Mouse (Mus musculus) thymus, adult 2 months (tissue): ENCODE data around the gene Atp2a2. TPM values are rescaled to one million over a fixed set of nuclear protein-coding genes. Genes with fewer than 3 reads are reported as not detected.
"Not testable (repeated sequence)": the region's sequence is repeated elsewhere in the genome, so short reads cannot be mapped to it uniquely, and the experiment has no call there.

Experiments used
- DNase-seq: peaks from one replicate; pipeline ENCODE4 v3.0.0; 2021
- H3K27ac ChIP-seq: fragments of 200-500 bp; 2 replicates; pipeline ENCODE4 v1.5.1; 2012; ENCODE audit warnings: low read length, control low read depth; ENCODE audit not compliant: control insufficient read depth, insufficient read depth
- H3K27me3 ChIP-seq: fragments of 200-500 bp; 2 replicates; pipeline ENCODE4 v1.6.1; 2012; ENCODE audit warnings: mild to moderate bottlenecking, low read length, moderate library complexity, mixed read lengths; ENCODE audit not compliant: control insufficient read depth, insufficient read depth
- H3K36me3 ChIP-seq: fragments of 200-500 bp; 2 replicates; pipeline ENCODE4 v1.6.1; 2012; ENCODE audit warnings: mild to moderate bottlenecking, low read length, moderate library complexity; ENCODE audit not compliant: control insufficient read depth, insufficient read depth
- H3K4me1 ChIP-seq: fragments of 200-500 bp; replicated peaks from 2 replicates; pipeline ENCODE4 v1.6.1; 2012; ENCODE audit warnings: low read length; ENCODE audit not compliant: control insufficient read depth, insufficient read depth
- H3K4me3 ChIP-seq: fragments of 200-500 bp; 2 replicates; pipeline ENCODE4 v1.5.1; 2012; ENCODE audit warnings: mild to moderate bottlenecking, low read length, control low read depth, moderate library complexity; ENCODE audit not compliant: control insufficient read depth, insufficient read depth
- CTCF ChIP-seq: fragments of 200-500 bp; IDR thresholded peaks from 2 replicates; pipeline ENCODE4 v1.5.1; 2012; ENCODE audit warnings: mild to moderate bottlenecking, control low read depth, low read length, moderate library complexity, borderline replicate concordance; ENCODE audit not compliant: control insufficient read depth, poor library complexity, insufficient read depth; ENCODE audit errors: extremely low read depth
- POLR2A ChIP-seq: fragments of 200-500 bp; IDR thresholded peaks from 2 replicates; pipeline ENCODE4 v1.6.1; 2012; ENCODE audit warnings: mild to moderate bottlenecking, low read length, control low read depth, moderate library complexity; ENCODE audit not compliant: control insufficient read depth, poor library complexity, insufficient read depth; ENCODE audit errors: extremely low read depth
- WGBS: fragments of 180-500 bp; shearing (Covaris S2); methylation state at CpG from one replicate; pipeline ENCODE4 v1.1.7; 2018; 5-methylcytosine and 5-hydroxymethylcytosine counted together
- polyA plus RNA-seq: library from polyadenylated mRNA; depleted of rRNA; stranded (reverse); fragments of >200 nt; gene quantifications from 2 replicates; pipeline ENCODE4 v1.2.3, GENCODE M21; 2012

Gene Atp2a2
- polyA plus RNA-seq, 1 experiment = 175 TPM

DNA sequence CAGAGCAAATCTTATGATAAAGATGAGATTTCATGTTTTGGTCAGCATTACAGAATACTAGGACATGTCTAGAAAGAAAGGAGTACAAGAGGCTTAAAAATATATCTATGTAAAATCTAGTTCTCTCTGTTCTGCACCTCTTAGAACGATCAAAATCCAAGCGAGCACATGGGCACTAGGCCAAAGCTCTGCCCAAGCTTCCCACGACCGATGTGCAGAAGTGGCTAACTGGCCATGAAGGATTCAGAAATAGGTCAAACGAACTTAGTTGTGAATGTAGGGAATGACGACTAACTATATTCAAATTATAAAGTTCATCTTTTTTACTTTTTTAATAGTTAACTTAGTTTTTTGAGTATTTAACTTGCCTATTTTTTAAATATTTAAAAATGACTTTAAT, 14.2 kb downstream of the Atp2a2 start:
- H3K4me1 ChIP-seq = no peaks in the 10 kb centered on the region
- 95% methylated on average over 6 of the region's 6 CpGs for WGBS
- H3K36me3 ChIP-seq = peaks cover 77% of the 10 kb centered on the region
- TF ChIP-seq POLR2A (no peak), CTCF (no peak)
- DNase-seq = no peak
- H3K27me3 ChIP-seq = no peaks in the 10 kb centered on the region
- no peak overlapping the region for H3K27ac ChIP-seq
- H3K4me3 ChIP-seq = no peak overlapping the region

DNA sequence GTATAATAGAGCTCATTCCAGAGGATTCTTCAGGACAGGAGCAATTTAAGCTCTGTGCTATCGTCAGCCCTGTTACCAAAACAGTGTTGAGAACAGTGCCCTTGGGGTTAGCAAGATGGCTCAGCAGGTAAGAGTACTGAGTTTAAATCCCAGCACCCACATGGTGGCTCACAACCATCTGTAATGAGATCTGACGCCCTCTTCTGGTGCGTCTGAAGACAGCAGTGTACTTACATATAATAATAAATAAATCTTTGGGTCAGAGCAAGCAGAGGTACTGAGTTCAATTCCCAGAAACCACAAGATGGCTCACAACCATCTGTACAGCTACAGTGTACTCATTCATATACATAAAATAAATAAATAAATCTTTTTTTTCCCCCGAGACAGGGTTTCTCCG, 15.8 kb downstream of the Atp2a2 start:
- H3K27me3 ChIP-seq, H3K4me3 ChIP-seq, DNase-seq, H3K4me1 ChIP-seq, H3K27ac ChIP-seq: not testable (repeated sequence)
- peaks cover 78% of the 10 kb centered on the region for H3K36me3 ChIP-seq
- 96% methylated on average over 5 of the region's 5 CpGs for WGBS

DNA sequence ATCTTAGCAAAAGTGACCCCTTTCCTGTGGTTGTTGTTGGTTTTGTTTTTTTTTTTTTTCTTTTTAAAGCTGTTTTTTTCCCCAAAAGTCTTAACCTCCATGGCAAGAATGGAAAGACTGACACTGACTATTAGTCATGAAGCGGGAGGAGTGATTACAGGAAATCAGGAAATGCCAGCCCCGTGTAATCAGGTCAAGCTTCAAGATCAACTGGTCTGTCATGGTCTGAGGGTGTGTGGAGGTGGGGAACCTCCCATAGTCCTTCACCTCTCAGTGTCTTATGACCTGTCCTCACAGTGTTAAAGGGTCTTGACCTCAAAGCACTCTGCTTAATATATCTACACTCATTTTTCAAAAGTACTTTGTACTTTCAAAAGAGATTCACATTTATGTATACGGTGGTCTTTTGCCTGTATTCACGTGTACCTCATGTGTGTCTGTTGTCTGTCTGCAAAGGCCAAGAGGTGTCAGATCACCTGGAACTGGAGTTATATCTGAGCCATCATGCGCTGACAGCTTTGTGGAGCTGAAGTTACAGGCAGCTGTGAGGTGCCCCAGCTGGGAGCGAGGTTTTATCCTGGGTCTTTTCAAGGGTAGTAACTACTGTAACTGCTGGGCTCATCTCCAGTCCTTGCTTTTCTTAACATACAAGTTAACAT, 19.2 kb downstream of the Atp2a2 start:
- 92% methylated on average over 6 of the region's 6 CpGs for WGBS
- no peaks in the 10 kb centered on the region for H3K27me3 ChIP-seq
- no peaks in the 10 kb centered on the region for H3K4me1 ChIP-seq
- TF ChIP-seq CTCF (no peak), POLR2A (no peak)
- DNase-seq = no peak
- peaks cover 60% of the 10 kb centered on the region for H3K36me3 ChIP-seq
- no peak overlapping the region for H3K27ac ChIP-seq
- H3K4me3 ChIP-seq = no peak overlapping the region

DNA sequence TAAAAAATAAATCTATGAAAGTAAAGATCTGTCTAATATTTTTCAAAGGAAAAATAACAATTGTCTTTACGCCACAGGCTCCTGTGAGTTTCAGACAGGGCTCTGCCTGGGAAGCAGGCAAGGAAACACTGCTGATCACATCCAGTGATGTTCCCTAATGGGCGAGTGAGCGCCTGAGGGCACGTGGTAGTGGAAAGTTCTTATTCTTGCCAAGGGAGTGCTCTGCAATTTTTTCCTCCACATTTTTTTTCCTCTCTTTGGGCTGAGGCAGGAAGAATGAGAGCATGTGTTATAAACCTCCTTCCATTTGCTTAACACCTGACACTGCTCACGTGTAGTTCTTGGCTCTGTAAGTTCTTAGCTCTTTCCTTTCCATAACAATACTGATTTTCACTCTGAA, 20.2 kb downstream of the Atp2a2 start:
- Histone ChIP-seq H3K27me3 (no peaks in the 10 kb centered on the region), H3K4me3 (no peak overlapping the region), H3K4me1 (no peaks in the 10 kb centered on the region), H3K27ac (no peak overlapping the region), H3K36me3 (peaks cover 59% of the 10 kb centered on the region)
- TF ChIP-seq POLR2A = no peak
- no peak for TF ChIP-seq CTCF
- no peak for DNase-seq
- WGBS = 93% methylated on average over 5 of the region's 5 CpGs

DNA sequence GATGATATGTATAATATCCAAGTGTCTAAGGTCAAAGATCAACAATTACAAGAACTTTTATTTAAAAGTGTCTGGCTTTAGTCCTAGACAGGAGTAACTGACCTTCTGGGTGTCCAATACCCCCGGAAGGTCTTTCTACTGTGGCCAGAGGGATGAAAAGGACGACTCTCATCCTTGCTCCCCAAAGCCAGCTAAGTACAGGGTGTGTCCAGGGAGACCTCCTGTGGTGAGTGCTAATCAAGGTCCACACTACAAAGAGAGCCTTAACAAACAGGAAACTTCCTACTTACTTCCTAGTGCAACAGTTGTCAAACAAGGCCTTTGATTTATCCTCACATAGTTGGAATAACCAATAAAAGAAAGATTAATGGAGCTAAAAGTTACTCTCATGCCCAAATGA, 22.9 kb downstream of the Atp2a2 start:
- TF ChIP-seq CTCF (no peak), POLR2A (no peak)
- H3K36me3 ChIP-seq = peaks cover 42% of the 10 kb centered on the region
- H3K4me3 ChIP-seq = no peak overlapping the region
- H3K27ac ChIP-seq = no peak overlapping the region
- 95% methylated on average over 2 of the region's 2 CpGs for WGBS
- DNase-seq = no peak
- no peaks in the 10 kb centered on the region for H3K4me1 ChIP-seq
- H3K27me3 ChIP-seq = no peaks in the 10 kb centered on the region

DNA sequence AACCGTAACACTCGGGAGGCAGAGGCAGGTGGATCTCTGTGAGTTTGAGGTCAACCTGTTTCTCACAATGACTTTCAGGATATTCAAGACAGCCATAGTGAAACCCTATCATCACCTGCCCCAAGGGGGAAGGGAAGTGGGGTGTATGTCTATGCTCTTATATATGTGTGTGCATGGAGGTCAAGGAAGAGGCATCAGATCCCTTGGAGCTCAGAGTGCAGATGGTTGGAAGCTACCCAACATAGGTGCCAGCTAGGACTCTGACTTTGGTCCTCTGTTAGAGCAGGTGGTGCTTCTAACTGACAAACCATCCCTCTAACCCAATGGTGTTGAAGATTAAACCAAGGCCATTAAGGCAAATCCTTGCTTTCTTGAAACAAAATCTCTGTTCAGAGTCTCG, 24.5 kb downstream of the Atp2a2 start:
- peaks cover 39% of the 10 kb centered on the region for H3K36me3 ChIP-seq
- 95% methylated on average over 3 of the region's 3 CpGs for WGBS
- DNase-seq = no peak
- H3K27ac ChIP-seq = no peak overlapping the region
- no peaks in the 10 kb centered on the region for H3K27me3 ChIP-seq
- no peaks in the 10 kb centered on the region for H3K4me1 ChIP-seq
- H3K4me3 ChIP-seq = no peak overlapping the region
- TF ChIP-seq CTCF (no peak), POLR2A (no peak)

DNA sequence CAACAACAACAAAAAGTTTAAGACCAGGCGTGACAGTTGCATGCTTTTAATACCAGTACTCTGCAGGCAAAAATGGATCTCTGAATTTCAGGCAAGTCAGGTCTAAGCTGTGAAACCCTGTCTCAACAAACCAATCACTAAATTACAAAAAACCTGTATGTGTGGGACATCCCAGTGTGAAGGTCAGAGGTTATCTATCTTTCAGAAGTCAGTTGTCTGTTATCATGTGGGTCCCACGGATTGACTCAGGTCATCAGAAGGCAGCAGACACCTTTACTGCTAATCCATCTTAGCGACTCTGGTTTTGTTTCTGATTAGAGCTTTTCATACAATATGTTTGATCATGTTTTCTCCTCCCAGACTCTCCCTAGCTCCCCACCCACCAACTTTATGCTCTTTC, 25.9 kb downstream of the Atp2a2 start:
- no peaks in the 10 kb centered on the region for H3K4me1 ChIP-seq
- peaks cover 41% of the 10 kb centered on the region for H3K36me3 ChIP-seq
- DNase-seq = no peak
- WGBS = 93% methylated on average over 3 of the region's 3 CpGs
- no peaks in the 10 kb centered on the region for H3K27me3 ChIP-seq
- H3K27ac ChIP-seq = no peak overlapping the region
- H3K4me3 ChIP-seq = no peak overlapping the region
- TF ChIP-seq POLR2A (no peak), CTCF (no peak)
